Mouse (Mus musculus): Measurements from ENCODE around the gene Galr3.
"Not testable (repeated sequence)": the region's sequence is repeated elsewhere in the genome, so short reads cannot be mapped to it uniquely, and the experiment has no call there.

Gene Galr3

GRCm38 (mm10) chr15:79041585-79041984 lies at the start of gene Galr3:
Gene Galr3, plus strand, starts transcription at chr15:79041885.
- no peak for DNase-seq (ENCODE audit: low spot score)

- DNase-seq (ENCODE audit: low spot score): no peak
Observed at GRCm38 (mm10) chr15:78992235-78992634, 49.5 kb upstream of the Galr3 start.

- no peak for DNase-seq (ENCODE audit: low spot score)
Observed at GRCm38 (mm10) chr15:78992925-78993324, 48.8 kb upstream of the Galr3 start.

GRCm38 (mm10) chr15:78995916-78996315 lies 45.8 kb upstream of the Galr3 start:
- DNase-seq (ENCODE audit: low spot score): no peak

GRCm38 (mm10) chr15:78996663-78997062 lies 45.0 kb upstream of the Galr3 start:
- no peak for DNase-seq (ENCODE audit: low spot score)

GRCm38 (mm10) chr15:78998348-78998747 lies 43.3 kb upstream of the Galr3 start:
- no peak for DNase-seq (ENCODE audit: low spot score)

GRCm38 (mm10) chr15:78999586-78999985 lies 42.1 kb upstream of the Galr3 start:
- DNase-seq (ENCODE audit: low spot score): no peak

- no peak for DNase-seq (ENCODE audit: low spot score)
Observed at GRCm38 (mm10) chr15:79000357-79000791, 41.3 kb upstream of the Galr3 start.

GRCm38 (mm10) chr15:79001559-79001958 lies 40.1 kb upstream of the Galr3 start:
- no peak for DNase-seq (ENCODE audit: low spot score)

GRCm38 (mm10) chr15:79002036-79002435 lies 39.6 kb upstream of the Galr3 start:
- DNase-seq (ENCODE audit: low spot score): no peak

- no peak for DNase-seq (ENCODE audit: low spot score)
Observed at GRCm38 (mm10) chr15:79003079-79003478, 38.6 kb upstream of the Galr3 start.

GRCm38 (mm10) chr15:79005581-79005980 lies 36.1 kb upstream of the Galr3 start:
- DNase-seq (ENCODE audit: low spot score): no peak

GRCm38 (mm10) chr15:79006638-79007037 lies 35.0 kb upstream of the Galr3 start:
- DNase-seq (ENCODE audit: low spot score): peak; percentile 46

- no peak for DNase-seq (ENCODE audit: low spot score)
Observed at GRCm38 (mm10) chr15:79007059-79007458, 34.6 kb upstream of the Galr3 start.

- not testable (repeated sequence) for DNase-seq (ENCODE audit: low spot score)
Observed at GRCm38 (mm10) chr15:79007836-79008235, 33.8 kb upstream of the Galr3 start.

- no peak for DNase-seq (ENCODE audit: low spot score)
Observed at GRCm38 (mm10) chr15:79009734-79010133, 32.0 kb upstream of the Galr3 start.

GRCm38 (mm10) chr15:79011550-79011949 lies 30.1 kb upstream of the Galr3 start:
- peak; percentile 35 for DNase-seq (ENCODE audit: low spot score)

GRCm38 (mm10) chr15:79013382-79013781 lies 28.3 kb upstream of the Galr3 start:
- peak; percentile 29 for DNase-seq (ENCODE audit: low spot score)

GRCm38 (mm10) chr15:79018191-79018590 lies 23.5 kb upstream of the Galr3 start:
- DNase-seq (ENCODE audit: low spot score): peak; percentile 57

GRCm38 (mm10) chr15:79018886-79019285 lies 22.8 kb upstream of the Galr3 start:
- peak; percentile 75 for DNase-seq (ENCODE audit: low spot score)

- no peak for DNase-seq (ENCODE audit: low spot score)
Observed at GRCm38 (mm10) chr15:79022671-79023230, 18.9 kb upstream of the Galr3 start.

- no peak for DNase-seq (ENCODE audit: low spot score)
Observed at GRCm38 (mm10) chr15:79023366-79023765, 18.3 kb upstream of the Galr3 start.

- peak; percentile 37 for DNase-seq (ENCODE audit: low spot score)
Observed at GRCm38 (mm10) chr15:79025687-79026308, 15.9 kb upstream of the Galr3 start.
